Mouse (Mus musculus): ENCODE data around the gene Echs1.

GRCm38 (mm10) chr7:140104009-140104408, 12.3 kb downstream of the Echs1 start:
- TF ChIP-seq CTCF (IDR thresholded peaks at IDR 0.05; ENCODE audit: insufficient read depth, low read depth, low read length) (no peak), POLR2A (IDR thresholded peaks at IDR 0.05; ENCODE audit: insufficient read depth, low read depth, low read length) (no peak)

Measured in olfactory bulb, adult 2 months (tissue).